Mouse (Mus musculus) left cerebral cortex, postnatal 14 days (tissue): ENCODE results near the gene Dlgap4. TPM values are rescaled to one million over a fixed set of nuclear protein-coding genes. Genes with fewer than 3 reads are reported as not detected.

Experiments
- DNase-seq, 2 experiments: peaks; one replicate each; pipeline ENCODE4 v3.0.0; 2021 to 2022; ENCODE audit warnings: low spot score in 2 of 2, mixed read lengths in 1 of 2
- intact Hi-C: fragments of 180-260 bp; cut with DNase I; formaldehyde crosslinking; loops from one replicate; pipeline ENCODE4 v1.15.1; 2025
- total RNA-seq, 2 experiments: library from RNA; stranded (reverse); gene quantifications; 2 replicates each; pipeline ENCODE4 v1.2.3; 2021

The Dlgap4 gene
- total RNA-seq, 2 experiments from 2014 or later, result 234 to 242 TPM

DNA sequence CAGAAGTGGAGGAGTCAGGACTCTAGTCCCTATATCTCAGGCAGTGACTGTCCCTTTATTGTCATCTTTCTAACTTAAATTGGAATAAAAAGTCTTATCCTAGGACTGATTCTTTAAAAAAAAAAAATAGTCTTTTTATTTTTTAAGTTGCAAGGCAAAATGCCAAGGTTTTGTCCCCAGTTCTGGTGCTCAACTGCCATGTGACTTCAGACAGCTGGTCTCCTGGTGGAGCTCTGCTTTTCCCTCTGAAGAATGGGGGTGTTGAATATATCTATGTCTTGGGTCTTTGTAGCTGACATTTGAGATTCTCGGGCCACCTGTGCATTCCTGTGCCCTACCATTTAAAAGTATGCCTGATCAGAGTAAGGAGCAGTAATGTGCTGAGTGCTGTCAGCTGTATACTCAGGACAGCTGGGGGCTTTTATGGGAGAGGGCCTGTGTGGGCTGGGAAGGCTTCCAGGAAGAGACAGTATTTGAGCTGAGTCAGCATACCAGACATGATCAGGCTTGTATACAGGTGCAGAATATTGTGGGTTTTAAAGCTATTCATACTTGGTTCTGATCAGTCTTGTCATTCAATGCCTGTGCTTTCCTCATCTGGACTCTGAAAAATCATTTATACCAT lies 110.5 kb downstream of the Dlgap4 start:
- DNase-seq, result no peak

DNA sequence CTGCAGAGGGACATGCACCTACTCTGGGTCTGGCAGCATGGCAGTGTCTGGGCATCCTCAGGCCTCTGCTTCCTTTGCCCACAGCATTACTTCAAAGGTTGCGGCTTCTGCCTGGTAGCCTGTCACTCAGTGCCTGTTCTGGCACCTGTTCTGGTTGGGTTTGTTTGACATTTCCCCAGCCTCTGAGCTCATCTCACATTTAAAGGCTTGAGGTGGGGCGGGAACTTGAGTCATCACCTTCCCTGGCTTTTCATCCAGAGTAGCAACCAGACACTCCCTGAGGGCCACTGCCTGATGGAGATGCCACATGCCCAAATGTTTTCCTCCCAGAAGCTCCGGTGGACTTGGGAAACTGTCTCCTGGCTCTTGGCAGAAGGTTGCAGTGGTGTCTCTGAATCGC lies 111.4 kb downstream of the Dlgap4 start:
- intact Hi-C loops, result no loop called here
- no peak for DNase-seq

More for the DNA sequence above, 110.5 kb downstream of the Dlgap4 start:
- intact Hi-C loops, result no loop called here

DNA sequence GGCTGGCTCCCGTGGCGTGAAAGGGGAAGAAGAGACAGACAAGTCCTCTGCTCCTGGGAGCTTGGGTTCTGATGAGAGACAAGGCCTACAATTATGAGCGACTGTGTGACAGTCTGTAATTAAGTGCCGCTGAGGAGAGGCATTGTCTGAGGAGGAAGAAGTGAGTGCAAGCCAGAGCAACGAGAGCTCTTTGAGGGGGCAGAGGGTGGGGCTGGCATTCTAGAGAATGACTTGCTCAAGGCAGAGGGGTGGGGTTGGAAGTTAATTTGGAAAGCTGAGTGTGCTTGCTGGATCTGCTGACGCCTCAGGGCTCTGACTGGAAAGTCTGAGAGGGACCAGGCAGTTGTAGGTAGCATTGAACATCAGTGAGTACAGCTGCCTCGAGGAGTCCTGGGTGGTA lies 112.8 kb downstream of the Dlgap4 start:
- intact Hi-C loops, result no loop called here
- no peak for DNase-seq

DNA sequence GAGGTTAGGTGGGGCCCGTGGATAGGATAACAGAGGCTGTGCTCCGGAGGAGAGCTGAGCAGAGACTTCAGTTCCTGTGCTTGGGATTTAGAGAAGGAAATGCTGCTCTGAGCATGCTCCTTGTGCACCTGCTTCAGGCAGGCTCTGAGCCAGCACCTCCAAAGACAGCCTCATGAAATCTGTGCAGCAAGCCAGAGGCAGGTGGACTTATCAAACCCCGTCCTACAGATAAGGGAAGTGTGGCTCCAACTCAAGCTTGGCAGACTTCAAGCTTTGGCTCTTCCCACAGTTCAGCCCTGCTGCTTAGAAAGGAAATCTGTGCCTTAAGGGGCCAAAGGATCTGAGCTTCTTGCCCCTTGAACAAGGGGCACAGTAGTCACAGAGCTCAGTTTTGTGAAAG lies 113.4 kb downstream of the Dlgap4 start:
- intact Hi-C loops, result no loop called here
- DNase-seq, result no peak

DNA sequence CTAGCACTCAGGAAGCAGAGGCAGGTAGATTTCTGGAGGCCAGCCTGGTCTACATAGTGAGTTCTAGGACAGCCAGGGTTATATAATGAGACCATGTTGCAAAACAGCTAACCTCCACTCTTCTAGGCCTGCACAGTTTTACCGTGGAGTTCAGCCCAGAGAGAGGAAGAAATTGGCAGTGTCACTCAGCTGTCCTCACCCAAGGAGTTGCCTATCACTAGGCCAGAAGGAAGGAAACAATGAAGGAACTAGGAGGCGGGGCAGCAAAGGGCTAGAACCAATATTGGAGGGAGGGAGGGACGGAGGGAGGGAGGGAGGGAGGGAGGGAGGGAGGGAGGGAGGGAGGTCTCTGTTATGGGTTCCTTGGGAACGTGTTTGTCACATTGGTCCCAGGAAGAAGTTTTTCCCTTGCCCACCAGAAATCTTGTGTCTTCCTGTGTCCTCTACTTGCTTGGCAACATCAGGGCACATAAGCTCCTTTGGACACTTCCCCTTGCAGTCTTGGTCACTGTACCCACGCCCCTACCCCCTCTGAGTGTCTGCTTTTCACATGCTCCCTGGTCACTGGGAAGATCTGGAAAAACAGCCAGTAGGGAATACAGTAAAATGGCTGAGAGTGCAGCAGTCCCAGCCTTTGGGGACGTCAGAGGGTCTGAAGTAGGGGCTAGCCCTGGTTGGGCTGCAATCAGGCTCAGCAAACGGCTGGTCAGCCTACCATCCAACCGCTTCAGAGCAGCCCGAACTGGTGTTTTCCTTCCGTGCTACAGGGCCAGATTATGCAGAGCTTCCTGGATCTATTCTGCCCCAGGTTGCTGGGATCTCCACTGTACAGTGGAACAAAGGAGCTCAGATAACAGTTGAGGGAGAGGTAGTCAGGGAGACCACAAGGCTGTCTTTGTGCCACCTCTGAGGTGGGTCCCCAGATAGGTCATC lies 116.3 kb downstream of the Dlgap4 start:
- intact Hi-C loops, result no loop called here
- DNase-seq, result no peak

DNA sequence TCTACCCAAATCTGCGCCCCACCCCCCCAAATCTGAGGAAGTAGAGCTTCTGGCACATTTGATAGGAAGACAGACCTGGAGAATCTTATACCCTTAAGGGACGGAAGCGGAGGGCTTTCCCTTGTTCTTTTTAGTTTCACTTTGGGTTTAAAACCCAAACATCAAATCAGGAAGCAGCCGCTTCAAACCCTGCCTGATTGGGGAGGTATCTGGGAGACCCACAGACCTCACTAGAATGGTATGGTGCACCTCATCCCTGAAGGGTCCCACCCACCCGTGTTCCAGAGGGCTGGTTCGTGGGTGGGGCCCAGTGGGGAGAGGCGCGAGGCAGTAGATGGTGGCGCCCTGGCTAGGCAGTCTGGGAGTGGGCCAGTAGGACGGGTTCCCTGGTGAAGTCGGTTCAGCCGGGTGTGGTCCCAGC lies 117.0 kb downstream of the Dlgap4 start:
- intact Hi-C loops, result no loop called here

DNA sequence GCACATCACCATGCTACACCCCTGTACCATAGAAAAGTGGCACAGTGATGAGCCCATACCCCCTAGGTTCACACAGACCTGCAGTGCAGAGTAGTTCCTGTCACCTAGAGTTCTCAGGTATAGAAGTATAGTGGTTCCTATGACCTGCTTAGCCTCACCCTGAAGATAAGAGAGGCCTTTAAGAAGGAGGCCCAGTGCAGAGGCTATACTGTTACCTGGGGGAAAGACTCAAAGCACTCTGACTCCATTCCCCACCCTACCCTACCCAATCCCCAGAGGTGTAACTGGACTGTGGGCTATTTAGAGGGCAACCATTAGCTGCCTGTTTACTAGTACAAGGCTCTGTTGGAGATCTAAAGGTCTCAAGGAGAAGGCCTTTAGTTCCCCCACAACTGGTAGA lies 118.1 kb downstream of the Dlgap4 start:
- DNase-seq, result no peak
- intact Hi-C loops, result no loop called here

More for the DNA sequence above, 117.0 kb downstream of the Dlgap4 start:
- DNase-seq, result no peak

DNA sequence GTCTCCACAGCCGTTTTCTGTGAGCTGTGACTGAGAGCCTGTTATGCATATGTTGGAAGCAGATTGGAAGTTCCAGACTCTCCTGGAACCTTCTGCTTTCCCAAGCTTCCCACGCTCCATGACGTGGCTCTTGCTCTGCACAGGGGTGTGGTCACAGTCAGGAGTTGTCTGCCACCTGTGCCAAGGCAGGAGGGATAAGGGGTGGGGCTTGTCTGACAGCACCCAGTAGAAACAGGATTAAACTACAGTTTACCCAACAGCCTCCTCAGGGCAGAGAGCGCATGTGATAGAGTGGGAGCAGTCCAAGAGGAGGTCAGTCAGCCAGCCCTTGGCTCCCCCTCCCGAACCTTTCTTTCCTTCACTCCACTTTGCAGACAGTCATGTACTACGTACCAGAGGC lies 118.6 kb downstream of the Dlgap4 start:
- intact Hi-C loops, result no loop called here
- DNase-seq, result peak; percentile 68 to 83

DNA sequence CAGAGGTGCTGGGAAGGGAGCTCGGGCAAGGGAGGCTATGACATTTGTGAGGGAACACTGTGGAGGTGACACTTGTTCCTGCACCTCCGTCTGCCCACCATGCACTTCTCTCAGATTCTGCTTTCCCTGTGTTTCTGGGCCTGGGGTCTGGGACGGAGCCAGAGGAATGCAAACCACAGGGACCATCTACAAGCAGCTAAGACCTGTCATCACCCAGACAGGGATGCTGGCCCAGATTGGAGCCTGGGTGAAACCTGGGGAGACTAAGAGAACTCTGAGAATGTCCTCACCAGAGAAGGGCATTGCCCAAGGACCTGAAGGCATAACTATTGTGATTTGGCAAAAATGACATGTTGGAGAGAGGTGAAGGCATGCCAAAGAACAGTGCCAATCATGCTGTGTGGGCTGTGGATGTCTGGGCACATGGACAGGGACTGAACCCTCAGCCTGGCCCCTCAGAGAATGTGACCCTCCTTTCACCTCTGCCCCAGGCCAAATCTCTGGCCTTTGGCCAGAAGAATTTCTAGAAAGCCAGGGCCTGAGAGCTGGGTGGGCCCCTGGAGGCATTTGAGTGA lies 122.3 kb downstream of the Dlgap4 start:
- intact Hi-C loops, result no loop called here
- no peak for DNase-seq

DNA sequence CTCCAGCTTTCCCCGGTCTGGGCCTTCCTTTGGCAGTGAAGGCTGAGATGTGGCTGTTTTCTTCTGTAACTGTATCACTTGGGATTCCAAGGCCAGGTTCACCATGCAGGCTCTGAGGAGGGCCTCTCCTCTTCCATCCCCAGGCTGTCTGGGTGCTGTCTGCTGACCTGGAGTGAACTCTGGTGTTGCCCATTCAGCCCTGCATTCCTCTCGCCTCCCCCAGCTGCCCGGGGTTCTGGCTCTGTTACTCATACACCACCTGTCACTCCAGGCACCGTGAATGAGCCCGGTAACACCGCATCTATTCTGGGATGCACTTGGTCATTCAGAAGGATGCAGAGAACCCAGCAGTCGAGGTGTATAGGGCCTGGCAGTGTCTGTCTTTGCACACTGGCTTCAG lies 123.3 kb downstream of the Dlgap4 start:
- intact Hi-C loops, result no loop called here
- no peak for DNase-seq

DNA sequence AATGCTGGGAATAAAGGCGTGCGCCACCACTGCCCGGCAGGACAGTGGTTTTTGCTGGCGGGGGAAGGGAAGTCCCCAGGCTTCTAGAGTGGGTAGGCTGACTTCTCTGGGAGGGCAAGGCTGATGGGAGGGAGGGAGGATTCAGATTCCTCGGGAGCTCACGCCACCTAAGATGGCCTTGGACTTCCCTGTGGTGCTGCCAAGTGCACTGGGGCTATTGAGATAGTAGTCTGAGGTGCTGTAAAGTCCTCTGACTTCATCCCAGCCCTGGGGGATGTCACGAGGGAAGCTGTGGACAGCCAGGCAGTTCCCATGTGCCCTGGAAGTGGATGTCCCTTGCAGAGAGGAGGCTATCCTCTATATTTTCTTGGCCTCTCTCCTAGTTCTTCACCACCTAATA lies 124.5 kb downstream of the Dlgap4 start:
- DNase-seq, result no peak
- intact Hi-C loops, result no loop called here

DNA sequence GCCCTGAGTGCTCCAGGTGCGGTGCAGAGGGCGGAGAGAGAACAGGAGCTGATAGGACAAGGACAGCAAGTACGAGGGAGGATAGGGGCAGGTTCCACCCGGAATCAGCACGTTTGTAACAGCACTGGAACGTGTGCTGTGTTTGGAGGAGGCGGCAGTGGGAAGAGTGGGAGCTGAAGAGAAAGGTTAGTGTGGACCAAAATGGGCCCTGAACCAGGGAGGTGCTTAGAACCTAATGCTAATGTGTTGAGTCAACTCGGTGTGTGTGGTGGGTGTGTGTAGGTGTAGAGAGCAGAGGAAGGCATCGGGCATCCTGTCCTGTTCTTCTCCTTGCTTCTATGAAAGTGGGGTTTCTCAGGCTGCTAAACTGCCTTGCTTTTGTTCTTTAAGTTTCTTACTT lies 127.8 kb downstream of the Dlgap4 start:
- DNase-seq, result no peak
- intact Hi-C loops, result no loop called here

DNA sequence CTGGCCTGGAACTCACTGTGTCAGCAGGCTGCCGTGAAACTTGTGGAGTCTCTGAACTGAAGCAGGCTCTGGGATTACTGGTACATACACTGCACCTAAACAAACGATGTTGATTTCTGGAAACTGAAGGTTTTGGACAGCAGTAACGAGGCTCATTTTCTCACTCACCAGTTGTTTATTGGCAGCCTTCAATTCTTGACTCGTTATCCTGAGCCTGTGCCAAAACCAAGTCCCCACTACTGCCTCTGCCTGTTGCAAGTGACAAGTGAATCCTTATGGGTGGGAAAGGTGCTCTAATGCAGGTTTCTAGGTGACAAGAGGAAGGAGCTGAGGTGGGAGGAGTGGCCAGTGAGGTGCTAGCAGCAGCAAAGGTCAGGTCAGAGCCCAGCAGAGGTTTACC lies 128.5 kb downstream of the Dlgap4 start:
- DNase-seq, result no peak
- intact Hi-C loops, result no loop called here

DNA sequence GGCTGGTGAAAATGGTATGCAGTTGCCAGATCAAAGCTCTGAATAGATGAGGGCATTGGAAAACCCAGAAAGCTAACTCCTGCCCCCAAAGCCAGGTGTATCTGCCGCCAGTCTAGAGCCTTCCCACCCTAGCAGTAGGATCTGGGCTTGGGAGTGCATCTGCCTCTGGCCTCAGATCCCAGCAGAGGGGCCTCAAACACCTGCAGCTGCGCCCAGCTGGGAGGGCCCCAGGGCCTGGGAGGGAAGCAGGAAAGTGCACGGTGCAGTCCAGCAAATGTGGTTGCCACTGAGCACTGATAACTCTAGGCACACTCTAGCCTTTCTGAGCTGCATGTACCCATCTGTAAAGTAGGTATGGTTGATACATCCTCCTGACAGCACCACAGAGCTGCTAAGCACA lies 129.7 kb downstream of the Dlgap4 start:
- DNase-seq, result no peak
- intact Hi-C loops, result no loop called here

DNA sequence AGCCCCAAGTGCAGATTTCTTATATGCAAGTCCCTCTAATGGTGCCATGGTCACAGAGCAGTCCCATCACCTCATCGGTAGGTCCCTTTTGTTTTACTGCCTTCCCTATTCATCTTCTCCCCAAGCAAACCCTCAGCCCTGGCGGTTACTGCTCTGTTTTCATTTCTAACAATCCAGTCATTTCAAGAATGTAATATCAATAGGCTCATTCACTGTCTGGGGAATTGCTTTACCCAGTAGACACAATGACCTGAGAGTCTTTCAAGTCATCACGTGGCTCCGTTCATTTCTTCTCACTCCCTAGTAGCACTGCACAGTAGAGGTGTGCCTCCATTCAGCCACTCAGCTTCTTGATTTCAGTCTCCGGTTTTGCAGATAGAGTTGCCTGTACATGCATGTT lies 130.9 kb downstream of the Dlgap4 start:
- intact Hi-C loops, result no loop called here

DNA sequence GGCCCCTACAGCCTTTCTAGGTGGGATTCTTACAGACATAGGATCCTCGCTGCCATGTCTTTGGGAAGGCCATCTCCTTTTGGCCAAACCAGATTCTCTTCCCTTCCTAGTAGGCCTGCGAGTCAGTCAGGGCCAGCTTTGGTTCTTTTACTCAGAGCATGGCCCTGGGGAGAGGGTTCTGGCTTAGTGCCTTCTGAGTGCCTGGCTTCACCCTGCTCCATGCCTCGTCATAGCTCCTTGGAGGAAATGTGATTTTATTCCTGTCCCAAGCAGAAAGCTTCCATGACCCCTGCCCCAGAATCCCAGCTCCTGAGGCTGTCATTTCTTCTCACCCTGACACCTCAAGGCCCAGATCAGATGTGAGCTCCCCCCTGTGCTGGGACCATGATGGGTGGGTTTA lies 133.8 kb downstream of the Dlgap4 start:
- no peak for DNase-seq
- intact Hi-C loops, result no loop called here

More for the DNA sequence above, 130.9 kb downstream of the Dlgap4 start:
- DNase-seq, result no peak

DNA sequence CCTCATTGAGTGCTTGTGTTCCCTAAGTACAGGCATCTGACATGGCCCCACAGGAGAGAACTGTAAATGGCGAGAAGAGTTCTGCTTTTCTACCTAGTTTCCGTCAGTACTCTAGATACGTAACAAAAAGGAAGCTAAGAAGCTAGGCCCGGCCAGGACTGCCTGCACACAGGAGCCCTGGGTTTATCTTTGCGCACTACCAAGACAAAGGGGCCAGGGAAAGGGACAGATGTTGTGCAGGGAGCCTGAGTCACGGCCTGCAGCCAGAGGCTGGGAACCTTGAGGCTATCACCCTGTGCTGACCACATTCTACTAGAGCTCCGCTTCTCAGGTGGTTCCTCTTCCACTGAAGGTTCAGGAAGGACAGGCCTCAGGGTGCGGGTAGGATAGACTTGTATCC lies 136.2 kb downstream of the Dlgap4 start:
- no peak for DNase-seq
- intact Hi-C loops, result no loop called here

DNA sequence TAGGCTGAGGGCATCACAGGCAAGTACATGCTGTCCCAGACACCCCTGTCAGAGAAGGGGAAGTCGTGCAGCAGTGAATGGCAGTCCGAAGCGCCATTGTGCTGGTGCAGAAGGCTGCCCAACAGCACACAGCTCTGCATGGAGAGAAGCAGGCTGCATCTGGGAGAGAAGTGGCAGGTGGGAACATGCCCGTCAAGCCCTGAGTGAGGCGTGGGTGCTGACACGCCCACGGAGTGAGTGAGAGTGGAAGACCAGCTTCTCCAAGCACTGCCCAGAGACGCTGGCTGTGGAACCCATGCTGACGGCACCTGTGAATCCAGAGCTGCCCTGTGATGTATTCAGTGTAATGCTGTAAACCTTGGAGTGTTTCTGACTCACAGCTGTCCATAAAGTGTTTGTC lies 143.4 kb downstream of the Dlgap4 start:
- intact Hi-C loops, result no loop called here
- no peak for DNase-seq

DNA sequence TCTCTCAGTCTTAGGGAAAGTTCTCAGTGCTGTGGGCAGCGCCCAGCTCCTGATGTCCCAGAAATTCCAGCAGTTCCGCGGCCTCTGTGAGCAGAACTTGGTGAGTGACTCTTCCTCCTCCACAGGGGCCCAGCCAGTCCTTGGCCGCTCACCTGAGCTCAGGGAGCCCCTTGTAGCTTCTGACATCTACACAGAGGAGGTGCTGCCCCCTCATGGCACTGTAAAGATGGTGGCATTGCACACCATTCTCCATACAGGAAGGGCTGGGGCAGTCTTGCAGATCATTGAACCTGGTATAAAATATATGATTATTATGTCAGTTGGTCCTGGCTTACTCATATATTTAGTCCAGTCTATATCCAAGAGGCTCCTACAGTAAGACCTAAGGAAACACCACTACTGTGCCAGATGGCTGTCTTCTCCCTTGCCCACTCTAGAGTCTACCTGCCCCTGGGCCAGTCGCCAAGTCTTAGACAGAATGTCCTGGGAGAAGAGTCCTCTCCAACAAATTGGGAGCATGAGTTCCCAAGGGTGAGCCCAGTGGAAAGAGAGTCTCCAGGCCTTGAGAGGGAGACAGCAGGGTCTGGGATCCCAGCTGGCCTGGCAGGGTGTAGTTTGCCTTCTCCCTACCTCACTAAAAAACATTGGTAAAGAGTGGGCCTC lies 147.5 kb downstream of the Dlgap4 start:
- no peak for DNase-seq
- intact Hi-C loops, result no loop called here
